Mouse (Mus musculus) spleen, adult 2 months (tissue): Measurements from ENCODE around the gene Tacc2.

Experiments
- CTCF ChIP-seq: fragments of 200-500 bp; IDR thresholded peaks from 2 replicates; pipeline ENCODE4 v1.5.1; 2011; ENCODE audit warnings: mild to moderate bottlenecking, inconsistent platforms; ENCODE audit not compliant: insufficient read depth, insufficient read length, insufficient replicate concordance; ENCODE audit errors: extremely low read depth
- POLR2A ChIP-seq: fragments of 200-500 bp; IDR thresholded peaks from 2 replicates; pipeline ENCODE4 v1.6.1; 2011; ENCODE audit warnings: low read depth, low read length, inconsistent platforms

DNA sequence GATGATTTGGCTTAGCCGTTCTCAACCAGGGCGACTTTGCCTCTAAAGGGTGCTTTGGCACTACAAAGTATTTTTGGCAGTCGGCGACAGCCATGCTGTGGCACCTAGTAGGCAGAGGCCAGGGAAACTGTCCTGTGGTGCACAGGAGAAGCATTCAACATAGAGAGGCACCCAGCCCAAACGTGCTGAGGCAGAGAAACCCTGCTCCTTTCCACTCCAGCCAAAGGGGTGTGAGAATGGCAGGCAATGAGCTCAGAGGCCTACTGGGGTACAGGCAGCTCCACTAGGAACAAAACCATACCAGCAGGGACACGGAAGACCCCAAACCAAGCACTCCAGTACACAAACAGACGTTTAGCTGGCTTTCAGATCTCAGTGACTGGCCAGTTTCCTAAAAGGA is 37.1 kb upstream of the Tacc2 start:
- no peak for TF ChIP-seq CTCF
- no peak for TF ChIP-seq POLR2A
